Mouse (Mus musculus): ENCODE data around the gene Grn. TPM values are rescaled to one million over a fixed set of nuclear protein-coding genes. Genes with fewer than 3 reads are reported as not detected.

The Grn gene
- polyA plus RNA-seq, 1 experiment from 2014 or later, result 215 TPM

GRCm38 (mm10) chr11:102448327-102448726 lies 18.2 kb downstream of the Grn start:
- H3K4me2 ChIP-seq (replicated peaks; ENCODE audit: low read depth, low read length), result no peak overlapping the region
- no peaks in the 10 kb centered on the region for H3K36me3 ChIP-seq (ENCODE audit: insufficient read depth, low read length)
- DNase-seq (ENCODE audit: low spot score) (no peak), ATAC-seq (no peak)
- H3K4me1 ChIP-seq (ENCODE audit: insufficient read depth, low read depth, low read length), result peaks cover 11% of the 10 kb centered on the region
- H3K27ac ChIP-seq (ENCODE audit: low read length), result no peak overlapping the region
- no peak overlapping the region for H3K4me3 ChIP-seq (ENCODE audit: low read depth, low read length)
- TF ChIP-seq EP300 (IDR thresholded peaks at IDR 0.05) (no peak), CTCF (IDR thresholded peaks at IDR 0.05) (no peak)
- H3K9me3 ChIP-seq (ENCODE audit: low read length), result no peaks in the 10 kb centered on the region
- H3K27me3 ChIP-seq (replicated peaks; ENCODE audit: insufficient read depth, low read length), result no peaks in the 10 kb centered on the region
- 23% methylated on average over 8 of the region's 8 CpGs for WGBS
- no peak overlapping the region for H3K9ac ChIP-seq (replicated peaks; ENCODE audit: low read depth)

- no peaks in the 10 kb centered on the region for H3K36me3 ChIP-seq (ENCODE audit: insufficient read depth, low read length)
- H3K4me3 ChIP-seq (ENCODE audit: low read depth, low read length), result no peak overlapping the region
- TF ChIP-seq EP300 (IDR thresholded peaks at IDR 0.05), result no peak
- TF ChIP-seq CTCF (IDR thresholded peaks at IDR 0.05), result no peak
- H3K27me3 ChIP-seq (replicated peaks; ENCODE audit: insufficient read depth, low read length), result no peaks in the 10 kb centered on the region
- H3K27ac ChIP-seq (ENCODE audit: low read length), result no peak overlapping the region
- no peak overlapping the region for H3K9ac ChIP-seq (replicated peaks; ENCODE audit: low read depth)
- DNase-seq (ENCODE audit: low spot score) (no peak), ATAC-seq (no peak)
- no peak overlapping the region for H3K4me2 ChIP-seq (replicated peaks; ENCODE audit: low read depth, low read length)
- no peaks in the 10 kb centered on the region for H3K9me3 ChIP-seq (ENCODE audit: low read length)
- WGBS, result 45% methylated on average over 17 of the region's 17 CpGs
- H3K4me1 ChIP-seq (ENCODE audit: insufficient read depth, low read depth, low read length), result peaks cover 11% of the 10 kb centered on the region
Observed at GRCm38 (mm10) chr11:102449043-102450008, 19.2 kb downstream of the Grn start.

- DNase-seq (ENCODE audit: low spot score), result no peak
Observed at GRCm38 (mm10) chr11:102453131-102453530, 23.0 kb downstream of the Grn start.

GRCm38 (mm10) chr11:102455740-102456396 lies 25.8 kb downstream of the Grn start:
- TF ChIP-seq EP300 (IDR thresholded peaks at IDR 0.05) (no peak), CTCF (IDR thresholded peaks at IDR 0.05) (peak; percentile 57)
- H3K27me3 ChIP-seq (replicated peaks; ENCODE audit: insufficient read depth, low read length), result no peaks in the 10 kb centered on the region
- H3K27ac ChIP-seq (ENCODE audit: low read length), result no peak overlapping the region
- peak overlapping the region; percentile 91 for H3K4me2 ChIP-seq (replicated peaks; ENCODE audit: low read depth, low read length)
- ATAC-seq, result peak; percentile 92
- peak; percentile 85 for DNase-seq (ENCODE audit: low spot score)
- H3K4me3 ChIP-seq (ENCODE audit: low read depth, low read length), result peak overlapping the region; percentile 44
- no peaks in the 10 kb centered on the region for H3K36me3 ChIP-seq (ENCODE audit: insufficient read depth, low read length)
- 0% methylated on average over 32 of the region's 40 CpGs for WGBS
- 0 out of 2 replicates have a peak, but pooled peaks cover 2% of the 10 kb centered on the region for H3K4me1 ChIP-seq (ENCODE audit: insufficient read depth, low read depth, low read length)
- peak overlapping the region; percentile 34; the same call in 1 of the 2 replicates for H3K9ac ChIP-seq (replicated peaks; ENCODE audit: low read depth)
- H3K9me3 ChIP-seq (ENCODE audit: low read length), result no peaks in the 10 kb centered on the region

More at GRCm38 (mm10) chr11:102453131-102453530, 23.0 kb downstream of the Grn start:
- H3K4me1 ChIP-seq (ENCODE audit: insufficient read depth, low read depth, low read length), result 0 out of 2 replicates have a peak, but pooled peaks cover 2% of the 10 kb centered on the region
- TF ChIP-seq CTCF (IDR thresholded peaks at IDR 0.05) (no peak), EP300 (IDR thresholded peaks at IDR 0.05) (no peak)
- no peak overlapping the region for H3K9ac ChIP-seq (replicated peaks; ENCODE audit: low read depth)
- H3K4me3 ChIP-seq (ENCODE audit: low read depth, low read length), result no peak overlapping the region
- no peak for ATAC-seq
- H3K9me3 ChIP-seq (ENCODE audit: low read length), result no peaks in the 10 kb centered on the region
- H3K27ac ChIP-seq (ENCODE audit: low read length), result no peak overlapping the region
- 27% methylated on average over 10 of the region's 10 CpGs for WGBS
- H3K36me3 ChIP-seq (ENCODE audit: insufficient read depth, low read length), result no peaks in the 10 kb centered on the region
- no peaks in the 10 kb centered on the region for H3K27me3 ChIP-seq (replicated peaks; ENCODE audit: insufficient read depth, low read length)
- H3K4me2 ChIP-seq (replicated peaks; ENCODE audit: low read depth, low read length), result no peak overlapping the region

- no peak overlapping the region for H3K9ac ChIP-seq (replicated peaks; ENCODE audit: low read depth)
- no peaks in the 10 kb centered on the region for H3K27me3 ChIP-seq (replicated peaks; ENCODE audit: insufficient read depth, low read length)
- H3K4me2 ChIP-seq (replicated peaks; ENCODE audit: low read depth, low read length), result no peak overlapping the region
- no peaks in the 10 kb centered on the region for H3K4me1 ChIP-seq (ENCODE audit: insufficient read depth, low read depth, low read length)
- no peak overlapping the region for H3K4me3 ChIP-seq (ENCODE audit: low read depth, low read length)
- no peak overlapping the region for H3K27ac ChIP-seq (ENCODE audit: low read length)
- no peaks in the 10 kb centered on the region for H3K9me3 ChIP-seq (ENCODE audit: low read length)
- DNase-seq (ENCODE audit: low spot score) (no peak), ATAC-seq (no peak)
- no peak for TF ChIP-seq CTCF (IDR thresholded peaks at IDR 0.05)
- TF ChIP-seq EP300 (IDR thresholded peaks at IDR 0.05), result no peak
- no peaks in the 10 kb centered on the region for H3K36me3 ChIP-seq (ENCODE audit: insufficient read depth, low read length)
- WGBS, result 53% methylated on average over 16 of the region's 16 CpGs
Observed at GRCm38 (mm10) chr11:102460541-102460940, 30.4 kb downstream of the Grn start.

- no peak for ATAC-seq
Observed at GRCm38 (mm10) chr11:102461764-102462163, 31.6 kb downstream of the Grn start.

More at GRCm38 (mm10) chr11:102461764-102462163, 31.6 kb downstream of the Grn start:
- Histone ChIP-seq H3K9ac (replicated peaks; ENCODE audit: low read depth) (no peak overlapping the region), H3K4me2 (replicated peaks; ENCODE audit: low read depth, low read length) (no peak overlapping the region), H3K4me1 (ENCODE audit: insufficient read depth, low read depth, low read length) (no peaks in the 10 kb centered on the region), H3K27ac (ENCODE audit: low read length) (no peak overlapping the region), H3K4me3 (ENCODE audit: low read depth, low read length) (no peak overlapping the region), H3K9me3 (ENCODE audit: low read length) (no peaks in the 10 kb centered on the region), H3K27me3 (replicated peaks; ENCODE audit: insufficient read depth, low read length) (no peaks in the 10 kb centered on the region), H3K36me3 (ENCODE audit: insufficient read depth, low read length) (no peaks in the 10 kb centered on the region)
- no peak for DNase-seq (ENCODE audit: low spot score)
- WGBS, result 75% methylated on average over 3 of the region's 3 CpGs
- no peak for TF ChIP-seq CTCF (IDR thresholded peaks at IDR 0.05)
- TF ChIP-seq EP300 (IDR thresholded peaks at IDR 0.05), result no peak
